Mouse (Mus musculus) embryonic facial prominence, embryonic 11.5 days (tissue): ENCODE measurements around the gene Pnrc2. TPM values are rescaled to one million over a fixed set of nuclear protein-coding genes. Genes with fewer than 3 reads are reported as not detected.

ENCODE experiments used
- ATAC-seq: fragments of 200-750 bp; cut with Nextera tagmentation; replicated peaks from 2 replicates; pipeline ENCODE4 v1.8.0; 2017; ENCODE audit warnings: low read depth; ENCODE audit not compliant: insufficient number of reproducible peaks, low FRiP score, low TSS enrichment
- DNase-seq: peaks from one replicate; pipeline ENCODE4 v3.0.0-alpha.2; 2015; ENCODE audit warnings: low spot score
- H3K27ac ChIP-seq: fragments of 300-500 bp; sonication (generic); replicated peaks from 2 replicates; pipeline ENCODE4 v1.5.1; 2014; ENCODE audit warnings: mild to moderate bottlenecking, low read depth, low read length, control low read depth
- H3K27me3 ChIP-seq: fragments of 300-500 bp; sonication (generic); 2 replicates; pipeline ENCODE4 v1.6.1; 2014; ENCODE audit warnings: mild to moderate bottlenecking, low read length, moderate library complexity, mixed read lengths; ENCODE audit not compliant: control insufficient read depth, insufficient read depth
- H3K36me3 ChIP-seq: fragments of 300-500 bp; sonication (generic); replicated peaks from 2 replicates; pipeline ENCODE4 v1.6.1; 2014; ENCODE audit warnings: low read depth, mild to moderate bottlenecking, low read length, moderate library complexity, mixed read lengths; ENCODE audit not compliant: control insufficient read depth, insufficient read depth
- H3K4me1 ChIP-seq: fragments of 300-500 bp; sonication (generic); 2 replicates; pipeline ENCODE4 v1.6.1; 2014; ENCODE audit warnings: low read length, mixed read lengths; ENCODE audit not compliant: control insufficient read depth, insufficient read depth
- H3K4me2 ChIP-seq: fragments of 300-500 bp; sonication (generic); 2 replicates; pipeline ENCODE4 v1.6.1; 2014; ENCODE audit warnings: low read depth, mild to moderate bottlenecking, control low read depth, low read length, moderate library complexity
- H3K4me3 ChIP-seq: fragments of 300-500 bp; sonication (generic); 2 replicates; pipeline ENCODE4 v1.5.1; 2014; ENCODE audit warnings: low read depth, low read length, control low read depth
- H3K9ac ChIP-seq: fragments of 300-500 bp; sonication (generic); replicated peaks from 2 replicates; pipeline ENCODE4 v1.6.1; 2014; ENCODE audit warnings: mild to moderate bottlenecking, control low read depth, low read length
- H3K9me3 ChIP-seq: fragments of 300-500 bp; sonication (generic); replicated peaks from 2 replicates; pipeline ENCODE4 v1.6.1; 2016; ENCODE audit warnings: mild to moderate bottlenecking, low read length, inconsistent platforms, mixed read lengths; ENCODE audit not compliant: control insufficient read depth
- WGBS: fragments of 180-500 bp; shearing (Covaris S2); extraction: QIAGEN DNeasy Blood & Tissue Kit; methylation state at CpG from one replicate; pipeline ENCODE4 v1.1.7; 2014; 5-methylcytosine and 5-hydroxymethylcytosine counted together
- polyA plus RNA-seq: library from polyadenylated mRNA; unstranded; fragments of >200 nt; fragmentation: Nextera tagmentation; extraction: Ambion mirVana; gene quantifications from 2 replicates; pipeline ENCODE4 v1.2.1, GENCODE M21; 2014

Gene Pnrc2
- polyA plus RNA-seq, 1 experiment from 2014 or later, result 251 TPM

- DNase-seq, result no peak
- H3K27me3 ChIP-seq, result no peaks in the 10 kb centered on the region
- H3K27ac ChIP-seq, result no peak overlapping the region
- 76% methylated on average over 3 of the region's 3 CpGs for WGBS
- H3K9me3 ChIP-seq, result no peaks in the 10 kb centered on the region
- H3K4me3 ChIP-seq, result no peak overlapping the region
- H3K36me3 ChIP-seq, result no peaks in the 10 kb centered on the region
- H3K4me1 ChIP-seq, result no peaks in the 10 kb centered on the region
- H3K9ac ChIP-seq, result no peak overlapping the region
- H3K4me2 ChIP-seq, result no peak overlapping the region
- ATAC-seq, result no peak
Measured at GRCm38 (mm10) chr4:135838925-135839292, 34.7 kb downstream of the Pnrc2 start.

- no peak for DNase-seq
- no peaks in the 10 kb centered on the region for H3K9me3 ChIP-seq
- no peak overlapping the region for H3K4me2 ChIP-seq
- no peak overlapping the region; the same call in 1 of the 2 replicates for H3K9ac ChIP-seq
- H3K4me1 ChIP-seq, result no peaks in the 10 kb centered on the region
- H3K4me3 ChIP-seq, result no peak overlapping the region
- no peak overlapping the region for H3K27ac ChIP-seq
- H3K27me3 ChIP-seq, result no peaks in the 10 kb centered on the region
- 80% methylated on average over 8 of the region's 8 CpGs for WGBS
- no peak for ATAC-seq
- no peaks in the 10 kb centered on the region for H3K36me3 ChIP-seq
Measured at GRCm38 (mm10) chr4:135834124-135834717, 39.4 kb downstream of the Pnrc2 start.

- no peaks in the 10 kb centered on the region for H3K27me3 ChIP-seq
- no peak overlapping the region for H3K4me2 ChIP-seq
- H3K27ac ChIP-seq, result no peak overlapping the region
- H3K4me3 ChIP-seq, result no peak overlapping the region
- peaks cover 1% of the 10 kb centered on the region; the same call in 1 of the 2 replicates for H3K4me1 ChIP-seq
- DNase-seq (no peak), ATAC-seq (0 out of 2 replicates have a peak, but pooled peaks have one; percentile 14)
- no peaks in the 10 kb centered on the region for H3K36me3 ChIP-seq
- no peak overlapping the region; the same call in 1 of the 2 replicates for H3K9ac ChIP-seq
- no peaks in the 10 kb centered on the region for H3K9me3 ChIP-seq
- 68% methylated on average over 12 of the region's 12 CpGs for WGBS
Measured at GRCm38 (mm10) chr4:135833301-135834123, 40.1 kb downstream of the Pnrc2 start.

- H3K27me3 ChIP-seq, result no peaks in the 10 kb centered on the region
- H3K4me2 ChIP-seq, result no peak overlapping the region
- 82% methylated on average over 11 of the region's 11 CpGs for WGBS
- H3K36me3 ChIP-seq, result no peaks in the 10 kb centered on the region
- peaks cover 2% of the 10 kb centered on the region; the same call in 1 of the 2 replicates for H3K4me1 ChIP-seq
- ATAC-seq (no peak), DNase-seq (no peak)
- no peak overlapping the region for H3K9ac ChIP-seq
- H3K9me3 ChIP-seq, result no peaks in the 10 kb centered on the region
- no peak overlapping the region for H3K27ac ChIP-seq
- no peak overlapping the region for H3K4me3 ChIP-seq
Measured at GRCm38 (mm10) chr4:135832070-135832469, 41.6 kb downstream of the Pnrc2 start.

GRCm38 (mm10) chr4:135828491-135828890 is 45.2 kb downstream of the Pnrc2 start:
- H3K36me3 ChIP-seq, result no peaks in the 10 kb centered on the region
- DNase-seq, result peak; percentile 71
- 37% methylated on average over 11 of the region's 11 CpGs for WGBS
- no peaks in the 10 kb centered on the region for H3K9me3 ChIP-seq
- ATAC-seq, result no peak
- peaks cover 2% of the 10 kb centered on the region; the same call in 1 of the 2 replicates for H3K4me1 ChIP-seq
- H3K4me2 ChIP-seq, result no peak overlapping the region
- H3K4me3 ChIP-seq, result no peak overlapping the region
- H3K9ac ChIP-seq, result no peak overlapping the region
- H3K27me3 ChIP-seq, result no peaks in the 10 kb centered on the region
- H3K27ac ChIP-seq, result 0 out of 2 replicates have a peak overlapping the region, but pooled peaks have one; percentile 20

GRCm38 (mm10) chr4:135824254-135824653 is 49.4 kb downstream of the Pnrc2 start:
- DNase-seq (no peak), ATAC-seq (no peak)
- Histone ChIP-seq H3K9ac (no peak overlapping the region), H3K4me3 (no peak overlapping the region), H3K4me1 (peaks cover 2% of the 10 kb centered on the region; the same call in 1 of the 2 replicates), H3K36me3 (no peaks in the 10 kb centered on the region), H3K27me3 (no peaks in the 10 kb centered on the region), H3K4me2 (no peak overlapping the region), H3K27ac (no peak overlapping the region), H3K9me3 (no peaks in the 10 kb centered on the region)
- 49% methylated on average over 8 of the region's 8 CpGs for WGBS

- H3K4me3 ChIP-seq, result no peak overlapping the region
- H3K27me3 ChIP-seq, result no peaks in the 10 kb centered on the region
- H3K9ac ChIP-seq, result no peak overlapping the region
- H3K27ac ChIP-seq, result no peak overlapping the region
- no peak overlapping the region for H3K4me2 ChIP-seq
- no peaks in the 10 kb centered on the region for H3K9me3 ChIP-seq
- no peaks in the 10 kb centered on the region for H3K36me3 ChIP-seq
- H3K4me1 ChIP-seq, result no peaks in the 10 kb centered on the region
- DNase-seq, result no peak
- WGBS, result 86% methylated on average over 2 of the region's 2 CpGs
- no peak for ATAC-seq
Measured at GRCm38 (mm10) chr4:135823298-135823697, 50.4 kb downstream of the Pnrc2 start.

GRCm38 (mm10) chr4:135821772-135822171 is 51.9 kb downstream of the Pnrc2 start:
- H3K4me3 ChIP-seq, result no peak overlapping the region
- H3K36me3 ChIP-seq, result no peaks in the 10 kb centered on the region
- ATAC-seq, result no peak

More at GRCm38 (mm10) chr4:135821772-135822171, 51.9 kb downstream of the Pnrc2 start:
- no peak overlapping the region for H3K27ac ChIP-seq
- H3K27me3 ChIP-seq, result no peaks in the 10 kb centered on the region
- H3K4me1 ChIP-seq, result no peaks in the 10 kb centered on the region
- H3K9ac ChIP-seq, result no peak overlapping the region
- H3K4me2 ChIP-seq, result no peak overlapping the region
- H3K9me3 ChIP-seq, result no peaks in the 10 kb centered on the region
- DNase-seq, result no peak
- 86% methylated on average over 4 of the region's 4 CpGs for WGBS
